Mouse (Mus musculus): ENCODE measurements around the gene Capzb. TPM values are rescaled to one million over a fixed set of nuclear protein-coding genes. Genes with fewer than 3 reads are reported as not detected.

Gene Capzb
- total and polyA plus RNA-seq, 2 experiments from 2014 or later = 98.3 to 325 TPM

- Histone ChIP-seq H3K27ac (ENCODE audit: low read depth, low read length) (no peak overlapping the region), H3K4me1 (ENCODE audit: insufficient read depth) (no peaks in the 10 kb centered on the region), H3K36me3 (ENCODE audit: insufficient read depth) (no peaks in the 10 kb centered on the region), H3K4me3 (ENCODE audit: low read depth, low read length) (no peak overlapping the region), H3K9me3 (ENCODE audit: low read length) (no peaks in the 10 kb centered on the region), H3K27me3 (ENCODE audit: insufficient read depth, low read length) (no peaks in the 10 kb centered on the region), H3K4me2 (ENCODE audit: low read depth) (no peak overlapping the region), H3K9ac (no peak overlapping the region)
- no peak for TF ChIP-seq CTCF (IDR thresholded peaks at IDR 0.05; ENCODE audit: low read depth)
- WGBS = 89% methylated on average over 17 of the region's 17 CpGs
- DNase-seq = no peak
- no peak for ATAC-seq
Measured at GRCm38 (mm10) chr4:139179731-139180625, 12.7 kb upstream of the Capzb start.

- Histone ChIP-seq H3K9ac (no peak overlapping the region), H3K4me3 (ENCODE audit: low read depth, low read length) (no peak overlapping the region), H3K27ac (ENCODE audit: low read depth, low read length) (no peak overlapping the region), H3K9me3 (ENCODE audit: low read length) (no peaks in the 10 kb centered on the region), H3K36me3 (ENCODE audit: insufficient read depth) (no peaks in the 10 kb centered on the region), H3K27me3 (ENCODE audit: insufficient read depth, low read length) (no peaks in the 10 kb centered on the region), H3K4me2 (ENCODE audit: low read depth) (no peak overlapping the region), H3K4me1 (ENCODE audit: insufficient read depth) (no peaks in the 10 kb centered on the region)
- no peak for TF ChIP-seq CTCF (IDR thresholded peaks at IDR 0.05; ENCODE audit: low read depth)
- DNase-seq (no peak), ATAC-seq (no peak)
Measured at GRCm38 (mm10) chr4:139182511-139182910, 10.2 kb upstream of the Capzb start.

- Histone ChIP-seq H3K4me3 (ENCODE audit: low read depth, low read length) (no peak overlapping the region), H3K27ac (ENCODE audit: low read depth, low read length) (no peak overlapping the region), H3K4me1 (ENCODE audit: insufficient read depth) (no peaks in the 10 kb centered on the region; the same call in 1 of the 2 replicates), H3K4me2 (ENCODE audit: low read depth) (no peak overlapping the region), H3K36me3 (ENCODE audit: insufficient read depth) (no peaks in the 10 kb centered on the region), H3K9me3 (ENCODE audit: low read length) (no peaks in the 10 kb centered on the region), H3K27me3 (ENCODE audit: insufficient read depth, low read length) (no peaks in the 10 kb centered on the region), H3K9ac (no peak overlapping the region)
- ATAC-seq (no peak), DNase-seq (no peak)
- no peak for TF ChIP-seq CTCF (IDR thresholded peaks at IDR 0.05; ENCODE audit: low read depth)
- 94% methylated on average over 5 of the region's 5 CpGs for WGBS
Measured at GRCm38 (mm10) chr4:139185766-139186442, 6.8 kb upstream of the Capzb start.

- ATAC-seq (no peak), DNase-seq (no peak)
- 79% methylated on average over 11 of the region's 11 CpGs for whole genome bisulfite sequencing
- peaks cover 7% of the 10 kb centered on the region for H3K4me1 ChIP-seq (ENCODE audit: insufficient read depth)
- no peak overlapping the region for H3K4me2 ChIP-seq (ENCODE audit: low read depth)
- no peak for TF ChIP-seq CTCF (IDR thresholded peaks at IDR 0.05; ENCODE audit: low read depth)
- H3K27me3 ChIP-seq (ENCODE audit: insufficient read depth, low read length) = no peaks in the 10 kb centered on the region
- no peak overlapping the region for H3K4me3 ChIP-seq (ENCODE audit: low read depth, low read length)
- H3K27ac ChIP-seq (ENCODE audit: low read depth, low read length) = no peak overlapping the region
- H3K9me3 ChIP-seq (ENCODE audit: low read length) = no peaks in the 10 kb centered on the region
- no peak overlapping the region for H3K9ac ChIP-seq
- no peaks in the 10 kb centered on the region for H3K36me3 ChIP-seq (ENCODE audit: insufficient read depth)
Measured at GRCm38 (mm10) chr4:139187930-139188329, 4.8 kb upstream of the Capzb start.

- Histone ChIP-seq H3K9ac (peak overlapping the region; percentile 87), H3K9me3 (ENCODE audit: low read length) (no peaks in the 10 kb centered on the region), H3K27me3 (ENCODE audit: insufficient read depth, low read length) (no peaks in the 10 kb centered on the region), H3K36me3 (ENCODE audit: insufficient read depth) (no peaks in the 10 kb centered on the region), H3K27ac (ENCODE audit: low read depth, low read length) (peak overlapping the region; percentile 90), H3K4me2 (ENCODE audit: low read depth) (peak overlapping the region; percentile 95), H3K4me3 (ENCODE audit: low read depth, low read length) (peak overlapping the region; percentile 93), H3K4me1 (ENCODE audit: insufficient read depth) (peaks cover 20% of the 10 kb centered on the region)
- DNase-seq = no peak
- no peak for ATAC-seq
- TF ChIP-seq CTCF (IDR thresholded peaks at IDR 0.05; ENCODE audit: low read depth) = no peak
- WGBS = 16% methylated on average over 19 of the region's 19 CpGs
Measured at GRCm38 (mm10) chr4:139191605-139192498, 847 bp upstream of the Capzb start.

- TF ChIP-seq CTCF (IDR thresholded peaks at IDR 0.05; ENCODE audit: low read depth) = no peak
- 7% methylated on average over 35 of the region's 35 CpGs for WGBS
- peak; percentile 2; the same call in 1 of the 2 replicates for ATAC-seq
Measured at GRCm38 (mm10) chr4:139193176-139194093, 736 bp downstream of the Capzb start.

More at GRCm38 (mm10) chr4:139193176-139194093, 736 bp downstream of the Capzb start:
- H3K4me3 ChIP-seq (ENCODE audit: low read depth, low read length) = peak overlapping the region; percentile 93
- peak overlapping the region; percentile 90 for H3K27ac ChIP-seq (ENCODE audit: low read depth, low read length)
- peaks cover 20% of the 10 kb centered on the region for H3K4me1 ChIP-seq (ENCODE audit: insufficient read depth)
- peak overlapping the region; percentile 95 for H3K4me2 ChIP-seq (ENCODE audit: low read depth)
- H3K36me3 ChIP-seq (ENCODE audit: insufficient read depth) = no peaks in the 10 kb centered on the region
- no peaks in the 10 kb centered on the region for H3K9me3 ChIP-seq (ENCODE audit: low read length)
- H3K27me3 ChIP-seq (ENCODE audit: insufficient read depth, low read length) = no peaks in the 10 kb centered on the region
- no peak for DNase-seq
- peak overlapping the region; percentile 87 for H3K9ac ChIP-seq
